Mouse (Mus musculus) forebrain, embryonic 11.5 days (tissue): ENCODE results near the gene Ano6. TPM values are rescaled to one million over a fixed set of nuclear protein-coding genes. Genes with fewer than 3 reads are reported as not detected.

Source experiments
- ATAC-seq: fragments of 200-750 bp; cut with Nextera tagmentation; replicated peaks from 2 replicates; pipeline ENCODE4 v1.8.0; 2017; ENCODE audit warnings: moderate TSS enrichment; ENCODE audit not compliant: low FRiP score
- DNase-seq: peaks from one replicate; pipeline ENCODE4 v3.0.0-alpha.2; 2017; ENCODE audit warnings: low spot score
- H3K27ac ChIP-seq: fragments of 300-500 bp; sonication (generic); 2 replicates; pipeline ENCODE4 v1.5.1; 2014; ENCODE audit warnings: low read depth, low read length
- H3K27me3 ChIP-seq: fragments of 300-500 bp; sonication (generic); 2 replicates; pipeline ENCODE4 v1.6.1; 2014; ENCODE audit warnings: mild to moderate bottlenecking, low read length, mixed read lengths; ENCODE audit not compliant: control insufficient read depth, insufficient read depth
- H3K36me3 ChIP-seq: fragments of 300-500 bp; sonication (generic); 2 replicates; pipeline ENCODE4 v1.6.1; 2014; ENCODE audit warnings: mild to moderate bottlenecking, low read length, moderate library complexity, mixed read lengths; ENCODE audit not compliant: control insufficient read depth, insufficient read depth
- H3K4me1 ChIP-seq: fragments of 300-500 bp; sonication (generic); replicated peaks from 2 replicates; pipeline ENCODE4 v1.6.1; 2014; ENCODE audit warnings: low read length, mixed read lengths; ENCODE audit not compliant: control insufficient read depth, insufficient read depth
- H3K4me2 ChIP-seq: fragments of 300-500 bp; sonication (generic); 2 replicates; pipeline ENCODE4 v1.6.1; 2014; ENCODE audit warnings: low read depth, mild to moderate bottlenecking, low read length, moderate library complexity, mixed read lengths; ENCODE audit not compliant: severe bottlenecking
- H3K4me3 ChIP-seq: fragments of 300-500 bp; sonication (generic); 2 replicates; pipeline ENCODE4 v1.5.1; 2014; ENCODE audit warnings: low read depth, low read length
- H3K9ac ChIP-seq: fragments of 300-500 bp; sonication (generic); 2 replicates; pipeline ENCODE4 v1.6.1; 2014; ENCODE audit warnings: low read length
- H3K9me3 ChIP-seq: fragments of 300-500 bp; sonication (generic); 2 replicates; pipeline ENCODE4 v1.6.1; 2016; ENCODE audit warnings: low read length, mixed read lengths; ENCODE audit not compliant: control insufficient read depth
- WGBS: fragments of 180-500 bp; shearing (Covaris S2); extraction: QIAGEN DNeasy Blood & Tissue Kit; methylation state at CpG from one replicate; pipeline ENCODE4 v1.1.7; 2014; 5-methylcytosine and 5-hydroxymethylcytosine counted together
- polyA plus RNA-seq: library from polyadenylated mRNA; unstranded; fragments of >200 nt; fragmentation: Nextera tagmentation; extraction: Ambion mirVana; gene quantifications from 2 replicates; pipeline ENCODE4 v1.2.1, GENCODE M21; 2014

Gene Ano6
- polyA plus RNA-seq, 1 experiment from 2014 or later, result 40.3 TPM

- no peak overlapping the region for H3K27ac ChIP-seq
- H3K4me3 ChIP-seq, result no peak overlapping the region
- no peaks in the 10 kb centered on the region for H3K36me3 ChIP-seq
- no peak overlapping the region for H3K4me2 ChIP-seq
- no peaks in the 10 kb centered on the region for H3K4me1 ChIP-seq
- no peaks in the 10 kb centered on the region for H3K27me3 ChIP-seq
- H3K9me3 ChIP-seq, result no peaks in the 10 kb centered on the region
- 89% methylated on average over 5 of the region's 5 CpGs for WGBS
- ATAC-seq (no peak), DNase-seq (no peak)
- H3K9ac ChIP-seq, result no peak overlapping the region
Measured at GRCm38 (mm10) chr15:95888556-95888955, 97.9 kb downstream of the Ano6 start.

GRCm38 (mm10) chr15:95890368-95890767 is 99.7 kb downstream of the Ano6 start:
- Histone ChIP-seq H3K4me2 (no peak overlapping the region), H3K9me3 (no peaks in the 10 kb centered on the region), H3K4me1 (no peaks in the 10 kb centered on the region), H3K9ac (no peak overlapping the region), H3K27me3 (no peaks in the 10 kb centered on the region), H3K36me3 (no peaks in the 10 kb centered on the region), H3K4me3 (no peak overlapping the region), H3K27ac (no peak overlapping the region)
- 93% methylated on average over 5 of the region's 5 CpGs for WGBS
- ATAC-seq, result no peak
- no peak for DNase-seq

DNA sequence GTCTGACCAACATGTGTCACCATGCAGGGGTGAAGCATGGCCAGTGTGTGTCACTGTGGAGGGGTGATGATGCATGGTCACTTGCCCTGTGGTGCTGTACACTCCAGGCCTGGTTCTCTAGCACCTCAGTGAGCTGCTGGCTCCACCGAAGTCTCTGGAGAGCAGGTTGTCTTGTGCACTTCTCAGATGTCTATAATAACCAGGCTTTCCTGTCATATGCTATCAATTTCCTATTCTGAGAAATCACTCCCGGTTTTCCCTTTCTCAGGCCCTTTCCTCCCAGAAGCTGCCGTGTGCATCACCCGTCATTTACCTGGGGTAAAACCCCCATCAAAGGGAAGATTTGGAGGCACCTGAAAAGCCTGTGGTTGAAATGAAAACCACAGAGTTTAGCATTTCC is 101.5 kb downstream of the Ano6 start:
- Histone ChIP-seq H3K27ac (no peak overlapping the region), H3K36me3 (no peaks in the 10 kb centered on the region), H3K27me3 (no peaks in the 10 kb centered on the region), H3K9me3 (no peaks in the 10 kb centered on the region), H3K9ac (no peak overlapping the region), H3K4me2 (no peak overlapping the region), H3K4me1 (no peaks in the 10 kb centered on the region), H3K4me3 (no peak overlapping the region)
- ATAC-seq, result no peak
- WGBS, result 86% methylated on average over 4 of the region's 4 CpGs
- no peak for DNase-seq

DNA sequence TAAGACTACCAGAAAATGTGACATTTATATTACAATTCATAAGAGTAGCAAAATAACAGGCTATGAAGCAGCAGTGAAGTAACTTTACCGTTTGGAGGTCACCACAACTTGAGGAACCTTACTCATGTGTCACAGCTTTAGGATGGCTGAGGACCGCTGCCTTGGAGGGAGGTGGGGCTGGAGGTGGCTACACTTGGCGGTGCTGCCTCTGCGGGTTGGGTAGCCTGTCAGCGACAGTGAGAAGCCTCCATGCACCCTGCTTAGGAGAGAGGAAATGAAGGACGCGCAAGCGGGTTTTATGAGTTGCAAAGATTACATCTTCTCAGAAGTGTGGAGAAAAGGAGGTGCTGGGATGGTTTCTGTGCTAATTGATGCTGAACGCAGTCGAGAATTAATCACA is 102.3 kb downstream of the Ano6 start:
- Histone ChIP-seq H3K9ac (no peak overlapping the region), H3K9me3 (no peaks in the 10 kb centered on the region), H3K4me2 (no peak overlapping the region), H3K27me3 (no peaks in the 10 kb centered on the region), H3K27ac (no peak overlapping the region), H3K4me3 (no peak overlapping the region), H3K36me3 (no peaks in the 10 kb centered on the region), H3K4me1 (no peaks in the 10 kb centered on the region)
- no peak for ATAC-seq
- WGBS, result 82% methylated on average over 10 of the region's 10 CpGs
- DNase-seq, result no peak

DNA sequence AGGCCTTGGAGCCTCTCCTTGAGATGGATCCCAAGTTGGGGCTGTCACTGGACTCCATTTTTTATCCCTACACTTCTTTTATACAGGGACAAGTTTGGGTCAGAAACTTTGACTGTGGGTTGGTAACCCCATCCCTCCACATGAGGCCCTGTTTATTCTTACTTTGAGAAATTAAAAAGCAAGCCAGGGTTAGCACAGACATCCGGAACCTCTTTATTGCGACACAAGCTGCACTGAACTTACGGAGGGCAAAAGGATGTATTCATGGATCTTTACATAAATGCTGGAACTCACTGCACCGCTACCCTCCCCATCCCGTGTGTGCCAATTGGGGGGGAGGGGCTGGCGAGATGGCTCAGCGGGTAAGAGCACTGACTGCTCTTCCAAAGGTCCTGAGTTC is 105.1 kb downstream of the Ano6 start:
- H3K36me3 ChIP-seq, result no peaks in the 10 kb centered on the region
- no peak overlapping the region for H3K9ac ChIP-seq
- no peak overlapping the region for H3K4me3 ChIP-seq
- H3K27me3 ChIP-seq, result no peaks in the 10 kb centered on the region
- H3K4me2 ChIP-seq, result no peak overlapping the region
- 97% methylated on average over 7 of the region's 7 CpGs for WGBS
- no peak overlapping the region for H3K27ac ChIP-seq
- ATAC-seq (no peak), DNase-seq (no peak)
- no peaks in the 10 kb centered on the region for H3K4me1 ChIP-seq
- no peaks in the 10 kb centered on the region for H3K9me3 ChIP-seq

- no peak overlapping the region for H3K4me3 ChIP-seq
- WGBS, result 80% methylated on average over 12 of the region's 12 CpGs
- H3K4me1 ChIP-seq, result no peaks in the 10 kb centered on the region
- no peak overlapping the region for H3K4me2 ChIP-seq
- H3K27ac ChIP-seq, result no peak overlapping the region
- H3K9ac ChIP-seq, result no peak overlapping the region
- no peaks in the 10 kb centered on the region for H3K9me3 ChIP-seq
- DNase-seq (no peak), ATAC-seq (no peak)
- H3K36me3 ChIP-seq, result no peaks in the 10 kb centered on the region
- H3K27me3 ChIP-seq, result no peaks in the 10 kb centered on the region
Measured at GRCm38 (mm10) chr15:95897653-95898052, 107.0 kb downstream of the Ano6 start.

DNA sequence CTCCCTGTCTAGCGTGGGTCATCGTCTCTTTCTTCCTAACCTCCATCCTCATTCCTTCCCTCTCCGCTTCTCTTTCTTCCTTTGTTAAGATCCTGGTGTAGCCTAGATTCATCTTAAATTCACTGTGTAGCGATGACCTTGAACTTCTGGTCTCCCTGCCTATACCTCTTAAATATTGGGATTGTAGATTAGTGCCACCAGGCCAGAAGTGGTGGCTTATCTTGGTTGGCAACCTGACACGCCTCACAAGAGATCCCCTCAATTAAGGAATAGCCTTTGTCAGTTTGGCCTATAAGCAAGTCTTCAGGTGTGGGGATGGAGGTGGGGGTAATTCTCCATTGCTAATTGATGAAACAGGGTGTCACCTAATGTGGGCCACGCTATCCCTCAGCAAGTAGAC is 107.8 kb downstream of the Ano6 start:
- WGBS, result 90% methylated on average over 6 of the region's 6 CpGs
- Histone ChIP-seq H3K4me3 (no peak overlapping the region), H3K4me1 (no peaks in the 10 kb centered on the region), H3K4me2 (no peak overlapping the region), H3K27me3 (no peaks in the 10 kb centered on the region), H3K27ac (no peak overlapping the region), H3K9ac (no peak overlapping the region), H3K36me3 (no peaks in the 10 kb centered on the region), H3K9me3 (no peaks in the 10 kb centered on the region)
- DNase-seq (no peak), ATAC-seq (no peak)

DNA sequence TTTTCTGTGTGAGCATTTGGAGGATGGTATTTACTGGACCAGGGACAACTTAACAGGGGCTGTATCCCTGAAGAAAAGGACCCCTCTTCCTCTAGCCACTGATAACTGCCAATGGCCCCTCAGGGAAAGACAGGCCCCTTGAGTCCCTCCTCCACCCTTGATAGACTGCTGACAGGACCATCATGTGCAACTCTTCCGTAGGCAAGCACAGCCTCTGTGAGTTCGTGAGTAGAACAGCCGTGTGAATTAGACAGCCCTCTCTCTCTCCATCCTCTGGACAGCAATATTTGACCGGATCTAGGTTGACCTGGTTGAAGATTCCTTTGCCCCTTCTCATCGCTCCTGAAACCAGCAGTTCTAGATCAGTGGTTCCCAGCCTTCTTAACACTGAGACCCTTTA is 111.8 kb downstream of the Ano6 start:
- 85% methylated on average over 5 of the region's 5 CpGs for WGBS
- Histone ChIP-seq H3K27me3 (no peaks in the 10 kb centered on the region), H3K4me3 (no peak overlapping the region), H3K36me3 (no peaks in the 10 kb centered on the region), H3K4me2 (no peak overlapping the region), H3K9me3 (no peaks in the 10 kb centered on the region), H3K27ac (no peak overlapping the region), H3K4me1 (no peaks in the 10 kb centered on the region), H3K9ac (no peak overlapping the region)
- ATAC-seq, result no peak
- DNase-seq, result no peak

DNA sequence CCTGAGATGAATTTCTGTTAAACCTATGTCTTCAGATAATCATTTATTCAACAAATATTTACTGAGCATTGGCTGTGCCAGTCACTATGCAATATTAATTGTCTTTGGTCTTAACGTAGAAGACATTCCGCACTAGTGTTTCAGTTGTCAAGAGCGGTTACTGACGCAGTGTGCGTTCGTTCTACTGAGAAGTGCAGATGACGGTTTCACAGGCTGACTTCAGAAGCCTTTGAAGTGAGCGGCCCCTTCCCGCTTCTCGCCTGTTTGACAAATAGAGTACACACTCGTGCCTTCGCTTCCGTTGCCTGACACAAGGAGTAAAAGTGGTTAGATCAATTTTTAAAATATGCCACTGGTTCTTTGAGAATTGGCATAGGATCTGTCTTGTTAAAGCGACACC is 113.6 kb downstream of the Ano6 start:
- 87% methylated on average over 14 of the region's 14 CpGs for WGBS
- Histone ChIP-seq H3K4me2 (no peak overlapping the region), H3K4me3 (no peak overlapping the region), H3K27me3 (no peaks in the 10 kb centered on the region), H3K9me3 (no peaks in the 10 kb centered on the region), H3K36me3 (no peaks in the 10 kb centered on the region), H3K4me1 (no peaks in the 10 kb centered on the region), H3K9ac (no peak overlapping the region), H3K27ac (no peak overlapping the region)
- ATAC-seq (no peak), DNase-seq (no peak)
